Mouse (Mus musculus) forebrain, embryonic 14.5 days (tissue): Measurements from ENCODE around the gene Casp12. TPM values are rescaled to one million over a fixed set of nuclear protein-coding genes. Genes with fewer than 3 reads are reported as not detected.
A peak's percentile ranks its signal among the peaks of the same experiment; 100 is the strongest.

Experiments
- ATAC-seq: fragments of 200-750 bp; cut with Nextera tagmentation; 2 replicates; pipeline ENCODE4 v1.8.0; 2017; ENCODE audit warnings: mild to moderate bottlenecking, moderate library complexity
- DNase-seq: peaks from one replicate; pipeline ENCODE4 v3.0.0-alpha.2; 2015; ENCODE audit warnings: low spot score
- H3K27ac ChIP-seq: fragments of 300-500 bp; sonication (generic); 2 replicates; pipeline ENCODE4 v1.5.1; 2014; ENCODE audit warnings: low read depth, mild to moderate bottlenecking, control low read depth, low read length, moderate library complexity
- H3K27me3 ChIP-seq: fragments of 300-500 bp; sonication (generic); replicated peaks from 2 replicates; pipeline ENCODE4 v1.6.1; 2014; ENCODE audit warnings: low read length, control low read depth, mixed read lengths; ENCODE audit not compliant: control insufficient read depth, insufficient read depth
- H3K36me3 ChIP-seq: fragments of 300-500 bp; sonication (generic); 2 replicates; pipeline ENCODE4 v1.6.1; 2014; ENCODE audit warnings: low read length, control low read depth; ENCODE audit not compliant: control insufficient read depth, insufficient read depth
- H3K4me1 ChIP-seq: fragments of 300-500 bp; sonication (generic); 2 replicates; pipeline ENCODE4 v1.6.1; 2014; ENCODE audit warnings: antibody characterized with exemption, low read length, control low read depth; ENCODE audit not compliant: control insufficient read depth, insufficient read depth
- H3K4me2 ChIP-seq: fragments of 300-500 bp; sonication (generic); 2 replicates; pipeline ENCODE4 v1.6.1; 2014; ENCODE audit warnings: mild to moderate bottlenecking, control low read depth, low read length
- H3K4me3 ChIP-seq: fragments of 300-500 bp; sonication (generic); 2 replicates; pipeline ENCODE4 v1.5.1; 2014; ENCODE audit warnings: low read depth, low read length, control low read depth
- H3K9ac ChIP-seq: fragments of 300-500 bp; sonication (generic); 2 replicates; pipeline ENCODE4 v1.6.1; 2014; ENCODE audit warnings: mild to moderate bottlenecking, low read length, control low read depth, moderate library complexity
- H3K9me3 ChIP-seq: fragments of 300-500 bp; sonication (generic); replicated peaks from 2 replicates; pipeline ENCODE4 v1.6.1; 2016; ENCODE audit warnings: low read length, control low read depth, mixed read lengths; ENCODE audit not compliant: control insufficient read depth
- WGBS: fragments of 180-500 bp; shearing (Covaris S2); extraction: QIAGEN DNeasy Blood & Tissue Kit; methylation state at CpG from one replicate; pipeline ENCODE4 v1.1.7; 2014; 5-methylcytosine and 5-hydroxymethylcytosine counted together
- polyA plus RNA-seq: library from polyadenylated mRNA; unstranded; fragments of >200 nt; fragmentation: Nextera tagmentation; extraction: Ambion mirVana; gene quantifications from 2 replicates; pipeline ENCODE4 v1.2.1, GENCODE M21; 2014

Gene Casp12
- polyA plus RNA-seq, 1 experiment from 2014 or later, result 0.38 TPM

- ATAC-seq (no peak), DNase-seq (no peak)
- H3K9ac ChIP-seq, result no peak overlapping the region
- no peak overlapping the region for H3K4me3 ChIP-seq
- 0 out of 2 replicates have a peak, but pooled peaks cover 4% of the 10 kb centered on the region for H3K4me1 ChIP-seq
- H3K4me2 ChIP-seq, result no peak overlapping the region
- H3K27me3 ChIP-seq, result no peaks in the 10 kb centered on the region
- no peaks in the 10 kb centered on the region for H3K36me3 ChIP-seq
- WGBS, result 92% methylated on average over 1 of the region's 1 CpGs
- H3K27ac ChIP-seq, result no peak overlapping the region
- H3K9me3 ChIP-seq, result no peaks in the 10 kb centered on the region
Measured at GRCm38 (mm10) chr9:5410988-5411568, 65.8 kb downstream of the Casp12 start.

DNA sequence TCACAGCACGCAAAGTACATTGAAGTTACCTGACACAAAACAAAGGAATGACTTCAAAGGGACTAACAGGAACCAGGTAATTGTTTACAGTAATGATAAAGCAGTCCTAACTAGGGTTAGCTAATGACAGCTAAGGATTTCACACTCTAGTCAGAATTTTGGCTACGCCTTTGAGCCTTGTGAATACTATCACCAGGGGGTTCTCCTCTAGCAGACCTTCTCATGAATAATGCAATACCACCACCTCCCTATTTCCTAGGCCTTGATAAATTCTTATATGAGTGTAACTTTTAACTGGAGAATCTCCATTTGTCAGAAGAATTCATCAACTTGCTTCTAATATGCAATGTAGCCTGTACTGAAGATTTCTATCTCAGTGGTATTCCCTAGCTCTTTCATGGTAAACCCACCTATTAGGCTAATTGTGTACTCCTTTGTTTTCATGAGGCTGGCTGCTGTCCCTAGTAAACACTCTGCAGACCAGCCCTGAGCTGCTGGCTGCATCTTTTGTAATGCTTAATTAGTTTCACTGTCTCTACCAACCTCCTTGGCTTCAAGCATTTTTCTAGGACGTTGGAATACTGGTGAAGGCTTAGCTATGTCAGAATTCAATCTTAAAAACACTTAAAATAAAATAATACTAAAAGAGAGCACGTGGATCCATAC, 67.3 kb downstream of the Casp12 start:
- 8% methylated on average over 4 of the region's 4 CpGs for WGBS
- no peak overlapping the region for H3K27ac ChIP-seq

GRCm38 (mm10) chr9:5417871-5418270, 72.6 kb downstream of the Casp12 start:
- Histone ChIP-seq H3K36me3 (no peaks in the 10 kb centered on the region), H3K4me3 (no peak overlapping the region), H3K9ac (no peak overlapping the region), H3K27ac (no peak overlapping the region), H3K9me3 (no peaks in the 10 kb centered on the region), H3K4me1 (no peaks in the 10 kb centered on the region), H3K4me2 (no peak overlapping the region), H3K27me3 (no peaks in the 10 kb centered on the region)
- WGBS, result 83% methylated on average over 2 of the region's 2 CpGs
- ATAC-seq (no peak), DNase-seq (no peak)

More for the DNA sequence above, 67.3 kb downstream of the Casp12 start:
- Histone ChIP-seq H3K4me1 (0 out of 2 replicates have a peak, but pooled peaks cover 4% of the 10 kb centered on the region), H3K36me3 (no peaks in the 10 kb centered on the region), H3K27me3 (no peaks in the 10 kb centered on the region), H3K9me3 (no peaks in the 10 kb centered on the region), H3K4me3 (no peak overlapping the region), H3K9ac (no peak overlapping the region), H3K4me2 (no peak overlapping the region)
- ATAC-seq (peak; percentile 73; the same call in 1 of the 2 replicates), DNase-seq (peak; percentile 51)

Other genes starting within 250 kb of the Casp12 start
- 1.1 and 1.3 TPM in 2 replicates for gene Casp1, start 46.9 kb upstream of the Casp12 start, polyA plus RNA-seq
- 0.25 and 0.38 TPM in 2 replicates for gene Casp4, start 36.6 kb upstream of the Casp12 start, polyA plus RNA-seq